Mouse (Mus musculus): ENCODE results near the gene Ankrd33.
A peak's percentile ranks its signal among the peaks of the same experiment; 100 is the strongest.

Gene Ankrd33

GRCm38 (mm10) chr15:101122290-101122589 lies 6.7 kb downstream of the Ankrd33 start:
- no peak for DNase-seq (ENCODE audit: low read depth in 1 of 2, low spot score in 2 of 2)

GRCm38 (mm10) chr15:101123202-101123601 lies 7.6 kb downstream of the Ankrd33 start:
- DNase-seq (ENCODE audit: low read depth in 1 of 2, low spot score in 2 of 2) = no peak

- DNase-seq (ENCODE audit: low read depth in 1 of 2, low spot score in 2 of 2) = no peak
These were observed 10.0 kb downstream of the Ankrd33 start for GRCm38 (mm10) chr15:101125561-101125960.

- no peak for DNase-seq (ENCODE audit: low read depth in 1 of 2, low spot score in 2 of 2)
These were observed 11.5 kb downstream of the Ankrd33 start for GRCm38 (mm10) chr15:101126876-101127544.

- no peak for DNase-seq (ENCODE audit: low read depth in 1 of 2, low spot score in 2 of 2)
These were observed 12.9 kb downstream of the Ankrd33 start, which contains the start of gene Acvrl1 for GRCm38 (mm10) chr15:101128181-101129089. Gene Acvrl1 (plus strand): TSS chr15:101128522.

- no peak for DNase-seq (ENCODE audit: low read depth in 1 of 2, low spot score in 2 of 2)
These were observed 13.9 kb downstream of the Ankrd33 start for GRCm38 (mm10) chr15:101129412-101129811.

- no peak for DNase-seq (ENCODE audit: low read depth in 1 of 2, low spot score in 2 of 2)
These were observed 15.9 kb downstream of the Ankrd33 start for GRCm38 (mm10) chr15:101131498-101131897.

GRCm38 (mm10) chr15:101132041-101132440 lies 16.5 kb downstream of the Ankrd33 start:
- no peak for DNase-seq (ENCODE audit: low read depth in 1 of 2, low spot score in 2 of 2)

- no peak for DNase-seq (ENCODE audit: low read depth in 1 of 2, low spot score in 2 of 2)
These were observed 17.2 kb downstream of the Ankrd33 start for GRCm38 (mm10) chr15:101132761-101133160.

GRCm38 (mm10) chr15:101133993-101134704 lies 18.6 kb downstream of the Ankrd33 start:
- DNase-seq (ENCODE audit: low read depth in 1 of 2, low spot score in 2 of 2) = peak in 1 of 2 experiments; percentile 52

- no peak for DNase-seq (ENCODE audit: low read depth in 1 of 2, low spot score in 2 of 2)
These were observed 19.9 kb downstream of the Ankrd33 start for GRCm38 (mm10) chr15:101135405-101135804.

- DNase-seq (ENCODE audit: low read depth in 1 of 2, low spot score in 2 of 2) = no peak
These were observed 21.9 kb downstream of the Ankrd33 start for GRCm38 (mm10) chr15:101137455-101137854.

GRCm38 (mm10) chr15:101138675-101139074 lies 23.1 kb downstream of the Ankrd33 start:
- no peak for DNase-seq (ENCODE audit: low read depth in 1 of 2, low spot score in 2 of 2)

GRCm38 (mm10) chr15:101139885-101140284 lies 24.3 kb downstream of the Ankrd33 start:
- DNase-seq (ENCODE audit: low read depth in 1 of 2, low spot score in 2 of 2) = no peak

GRCm38 (mm10) chr15:101140587-101140986 lies 25.0 kb downstream of the Ankrd33 start:
- no peak for DNase-seq (ENCODE audit: low read depth in 1 of 2, low spot score in 2 of 2)

- DNase-seq (ENCODE audit: low read depth in 1 of 2, low spot score in 2 of 2) = no peak
These were observed 25.5 kb downstream of the Ankrd33 start for GRCm38 (mm10) chr15:101141061-101141541.

- DNase-seq (ENCODE audit: low read depth in 1 of 2, low spot score in 2 of 2) = no peak
These were observed 27.1 kb downstream of the Ankrd33 start for GRCm38 (mm10) chr15:101142672-101143071.

- DNase-seq (ENCODE audit: low read depth in 1 of 2, low spot score in 2 of 2) = no peak
These were observed 27.9 kb downstream of the Ankrd33 start for GRCm38 (mm10) chr15:101143494-101143893.

GRCm38 (mm10) chr15:101144176-101144575 lies 28.6 kb downstream of the Ankrd33 start:
- DNase-seq (ENCODE audit: low read depth in 1 of 2, low spot score in 2 of 2) = no peak

GRCm38 (mm10) chr15:101144779-101145178 lies 29.2 kb downstream of the Ankrd33 start:
- no peak for DNase-seq (ENCODE audit: low read depth in 1 of 2, low spot score in 2 of 2)

GRCm38 (mm10) chr15:101145424-101146099 lies 30.0 kb downstream of the Ankrd33 start:
- peak; percentile 89 to 90 for DNase-seq (ENCODE audit: low read depth in 1 of 2, low spot score in 2 of 2)
